Mouse (Mus musculus) natural killer cell, adult 2 months (primary cell): ENCODE measurements around the gene Rhebl1.
A peak's percentile ranks its signal among the peaks of the same experiment; 100 is the strongest.

ENCODE experiments used
- DNase-seq, 2 experiments: peaks; one replicate each; pipeline ENCODE4 v3.0.0; 2022; ENCODE audit warnings: low spot score in 2 of 2

Gene Rhebl1

DNA sequence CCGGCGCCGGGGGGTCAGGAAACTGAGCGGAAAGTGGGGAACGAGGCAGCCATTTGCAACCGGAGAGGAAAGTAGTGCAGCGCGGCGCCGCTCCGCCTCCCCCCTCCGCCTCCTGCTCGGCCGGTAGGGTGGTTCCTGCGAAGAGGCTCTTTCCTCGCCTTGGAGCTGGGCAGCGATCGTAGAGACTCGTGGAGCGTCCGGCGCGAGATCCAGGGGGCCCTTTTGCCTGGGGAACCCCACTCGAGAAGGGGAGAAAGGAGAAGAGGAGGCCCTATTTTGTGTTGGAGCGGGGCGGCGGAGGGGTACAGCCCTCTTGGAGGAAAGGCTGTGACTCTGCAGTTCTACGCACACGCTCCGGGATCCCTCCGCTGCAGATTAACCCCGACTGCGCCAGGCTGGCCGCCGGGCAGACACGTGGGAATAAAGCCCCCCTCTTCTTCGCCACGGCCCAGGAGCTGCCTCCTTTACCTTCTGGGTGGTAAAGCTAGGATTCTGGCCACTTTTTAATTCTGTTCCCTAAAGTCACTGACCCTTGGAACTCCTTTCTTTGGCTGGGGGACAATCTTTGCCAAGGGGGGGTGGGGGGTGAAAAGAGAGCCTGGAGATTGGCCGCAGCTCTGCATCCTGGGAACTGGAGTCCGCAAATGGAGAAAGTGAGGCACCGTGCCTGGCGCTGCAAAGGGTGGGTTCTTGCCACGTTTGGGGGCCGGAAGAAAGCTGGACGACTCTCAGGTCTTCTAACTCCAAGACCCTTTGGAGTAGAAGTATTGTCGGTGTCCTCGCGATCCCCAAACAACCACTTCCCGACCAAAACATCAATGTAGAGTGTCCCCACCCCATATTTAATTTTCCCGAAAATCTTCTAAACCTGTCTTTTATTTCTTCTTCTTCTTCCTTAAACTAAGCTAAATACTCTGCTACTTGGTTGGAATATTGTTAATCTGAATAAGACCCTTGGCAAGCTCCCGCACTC lies 22.1 kb downstream of the Rhebl1 start:
- DNase-seq, result peak; percentile 87 to 91

DNA sequence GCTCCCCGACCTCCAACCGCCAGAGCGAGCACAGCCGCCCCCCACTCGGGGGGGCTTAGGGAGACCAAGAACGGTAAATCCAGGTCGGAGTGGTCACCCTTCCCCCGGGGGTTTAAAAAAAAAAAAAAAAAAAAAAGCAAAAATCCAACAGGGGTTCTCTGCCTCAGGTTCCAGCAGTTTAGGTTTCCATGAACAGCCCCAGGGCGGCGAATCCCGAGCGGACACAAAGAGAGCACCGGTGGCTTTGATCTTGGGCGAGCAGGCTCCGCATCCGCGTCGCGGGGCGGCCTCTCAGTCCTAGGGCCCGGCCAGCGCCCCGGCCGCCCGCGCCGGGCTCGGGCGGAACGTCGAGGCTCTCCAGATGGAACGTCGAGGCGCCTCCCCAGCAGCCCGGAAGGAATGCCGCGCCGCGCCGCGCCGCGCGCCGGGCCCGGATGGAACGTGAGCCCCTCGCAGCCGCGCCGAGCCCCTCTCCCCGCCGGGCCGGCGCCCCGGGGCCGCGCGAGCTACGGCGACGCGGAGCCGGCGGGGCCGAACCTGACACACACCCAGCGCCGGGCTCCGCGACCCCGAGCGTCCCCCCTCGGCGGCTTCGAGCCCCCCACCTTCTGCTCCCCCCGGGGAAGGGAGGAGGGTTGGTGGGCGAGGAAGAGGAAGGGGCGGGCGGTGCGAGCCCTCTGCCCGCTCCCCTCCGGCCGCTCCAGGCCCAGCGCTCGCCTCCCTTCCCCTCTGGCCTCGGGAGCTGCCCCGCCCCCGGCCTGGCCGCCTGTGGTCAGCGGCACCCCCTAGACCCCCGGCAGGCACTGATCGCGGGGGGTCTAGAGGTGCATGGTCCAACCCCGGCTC lies 23.0 kb downstream of the Rhebl1 start, which contains the start of gene Kmt2d:
Gene Kmt2d (minus strand): TSS at position 135 of the 846 bp plus-strand sequence.
- no peak for DNase-seq

DNA sequence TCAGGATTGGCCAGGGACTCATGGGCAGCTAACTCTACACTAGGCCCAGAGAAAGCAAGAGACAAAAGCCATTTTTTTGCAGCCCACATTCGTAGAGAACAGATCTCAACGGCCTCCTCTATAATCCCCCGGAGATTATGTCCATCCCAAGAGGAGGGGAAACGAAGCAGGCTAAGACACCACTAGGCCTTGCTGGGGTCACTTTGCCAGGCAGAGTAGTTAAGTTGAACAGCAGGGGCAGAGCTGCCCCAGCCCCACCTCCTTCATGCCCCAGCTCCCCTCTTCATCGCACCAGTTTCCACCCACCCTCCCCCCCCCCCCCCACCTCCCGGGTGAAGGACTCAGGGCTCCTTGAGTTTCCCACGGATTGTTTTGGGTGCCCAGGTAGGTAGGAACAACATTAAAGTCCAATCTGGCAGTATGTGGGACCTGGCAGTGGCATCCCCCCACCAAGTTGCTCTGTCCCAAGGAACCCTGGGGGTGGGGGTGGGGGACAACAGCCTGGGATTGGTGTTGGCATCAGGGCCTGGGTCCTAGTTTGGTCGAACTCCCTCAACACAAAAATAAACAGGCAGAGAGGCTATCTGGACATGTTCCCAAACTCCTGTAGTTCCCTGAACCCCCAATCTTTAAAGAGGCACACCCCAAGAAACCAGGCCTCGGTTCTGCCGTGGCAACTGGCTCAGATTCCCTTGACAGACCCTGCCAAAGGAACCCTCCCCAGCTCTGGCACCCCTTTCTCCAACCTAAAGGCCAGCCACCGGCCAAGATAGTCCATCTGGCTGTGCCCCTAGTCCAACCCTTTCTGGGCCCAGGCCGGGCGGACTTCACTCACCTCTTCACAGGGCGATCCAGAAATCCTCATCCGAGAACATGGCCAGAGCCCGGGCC lies 23.9 kb downstream of the Rhebl1 start:
- DNase-seq, result no peak

DNA sequence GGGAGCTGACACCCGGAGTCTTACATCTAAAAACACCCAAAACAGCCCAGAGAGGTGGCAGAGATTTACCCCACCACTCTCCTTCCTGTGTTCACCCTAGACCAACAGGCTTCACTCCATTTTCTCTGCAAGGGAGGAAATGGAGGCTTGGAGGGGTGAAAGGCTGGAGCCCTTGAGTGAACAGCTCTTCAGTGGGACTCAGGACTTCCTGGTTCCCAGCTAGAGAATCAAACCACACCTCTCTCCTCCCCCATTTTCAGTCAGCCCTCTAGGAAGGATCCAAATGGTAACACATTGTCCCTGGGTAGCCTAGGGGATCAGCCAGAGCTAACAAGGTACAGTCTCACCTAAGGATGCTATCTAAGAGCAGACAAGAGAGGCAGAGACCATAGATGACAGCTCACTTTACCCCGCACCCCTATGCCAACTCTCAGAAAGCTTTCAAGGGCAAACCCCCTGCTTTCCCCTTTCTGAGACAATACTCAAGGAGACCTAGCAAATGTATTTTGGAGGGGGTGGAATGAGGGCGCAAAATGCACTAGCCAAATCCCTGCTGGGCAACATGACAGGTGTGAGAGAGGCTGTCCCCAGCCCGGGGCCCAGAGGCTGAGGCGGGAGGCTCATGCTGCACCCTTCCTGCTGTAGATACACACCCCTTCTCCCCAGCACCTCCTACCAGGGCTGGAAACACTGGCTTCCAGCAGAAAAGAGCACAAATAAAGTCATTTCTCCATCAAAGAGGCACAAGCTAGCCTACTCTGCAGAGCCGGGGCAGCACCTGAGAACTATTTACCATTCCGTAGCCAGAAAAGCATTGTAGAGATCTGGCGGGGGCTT lies 24.8 kb downstream of the Rhebl1 start:
- no peak for DNase-seq

DNA sequence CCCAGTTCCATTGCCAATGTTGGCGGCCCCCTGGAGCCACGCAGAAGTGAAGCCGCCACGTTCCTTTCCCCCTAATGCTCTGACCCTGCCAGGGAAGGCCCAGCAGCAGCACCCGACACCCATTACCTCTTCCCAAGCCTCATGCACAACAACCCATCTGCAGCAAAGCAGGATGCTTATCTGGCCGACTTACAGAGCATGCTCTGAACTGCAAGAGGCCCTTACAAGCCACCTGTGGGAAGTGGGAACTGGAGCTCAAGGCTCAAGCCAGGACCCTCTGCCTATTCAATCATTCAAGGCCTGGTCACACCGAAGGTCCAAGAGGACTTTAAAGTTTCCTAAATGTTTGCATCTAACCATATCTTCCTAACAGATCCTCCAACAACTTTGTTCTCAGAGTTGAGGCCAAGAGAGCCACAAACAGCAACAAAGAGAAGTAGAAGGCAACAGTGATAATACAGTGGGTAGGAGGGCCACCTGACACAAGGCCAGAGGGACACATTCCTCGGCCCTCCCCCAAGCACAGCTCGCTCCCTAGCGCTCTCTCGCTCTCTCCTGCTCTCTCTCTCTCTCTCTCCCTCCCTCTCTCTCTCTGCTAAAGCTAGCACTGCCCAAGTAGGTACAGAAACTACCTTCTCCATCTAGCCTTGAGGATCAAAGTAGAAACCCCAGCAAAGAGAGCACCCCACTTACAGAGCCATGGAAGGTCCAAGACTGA lies 25.8 kb downstream of the Rhebl1 start:
- no peak for DNase-seq

GRCm38 (mm10) chr15:98867321-98867720 lies 27.0 kb downstream of the Rhebl1 start:
- DNase-seq, result peak; percentile 52 to 69

DNA sequence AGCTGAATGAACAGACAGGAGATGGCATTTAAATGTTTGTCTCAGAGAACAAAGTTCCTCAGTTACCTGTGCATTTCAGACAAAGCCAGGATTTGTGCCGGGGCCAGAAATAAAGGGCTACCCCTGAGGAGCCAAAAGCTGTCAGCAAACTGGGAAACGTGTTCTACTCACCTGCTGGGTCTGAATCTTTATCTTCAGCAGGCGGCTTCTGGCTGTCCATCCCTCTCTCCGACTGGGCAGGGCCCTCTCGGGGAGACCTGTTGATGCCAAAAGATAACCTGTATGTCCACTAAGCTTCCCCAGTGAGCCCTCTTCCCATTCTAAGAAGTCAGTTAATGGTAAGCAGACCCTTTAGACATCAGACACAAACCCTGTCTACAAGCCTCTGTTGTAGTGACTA lies 27.8 kb downstream of the Rhebl1 start:
- no peak for DNase-seq

DNA sequence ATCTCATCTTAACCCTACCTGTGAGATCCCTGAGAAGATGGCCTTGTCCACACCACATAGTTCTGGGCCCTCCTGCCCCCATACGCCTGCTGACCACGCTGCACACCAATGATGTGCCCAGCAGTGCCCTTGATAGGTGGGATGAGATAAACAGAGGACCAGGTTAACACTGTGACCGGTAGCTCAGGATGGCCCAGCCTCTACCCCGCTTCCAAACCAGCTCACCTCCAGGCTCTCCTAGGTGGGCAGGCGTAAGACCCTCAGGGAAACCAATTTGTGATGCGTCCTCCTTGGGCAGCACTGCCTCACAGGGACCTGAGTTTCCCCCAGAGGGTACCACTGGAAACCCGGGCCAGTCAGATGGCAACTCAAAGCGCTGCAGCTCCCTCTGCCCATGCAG lies 28.6 kb downstream of the Rhebl1 start:
- no peak for DNase-seq

DNA sequence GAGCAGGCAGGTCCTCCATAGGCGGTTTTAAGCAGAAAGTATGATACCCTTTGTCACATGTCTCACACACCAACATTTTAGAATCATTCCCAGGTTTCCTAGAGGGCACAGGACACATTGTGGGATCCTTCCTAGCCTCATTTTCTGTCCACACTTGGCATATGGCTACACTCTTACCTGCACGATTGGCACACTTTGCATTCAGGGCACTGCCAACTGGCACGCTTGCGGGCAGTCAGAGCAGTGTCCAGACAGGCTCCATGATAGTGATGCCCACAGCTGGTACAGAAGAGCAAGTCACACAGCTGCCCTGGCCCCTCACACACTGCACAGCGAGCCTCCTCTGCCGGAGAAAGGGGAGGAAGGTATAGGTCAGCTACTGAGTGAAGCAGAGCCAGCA lies 29.4 kb downstream of the Rhebl1 start:
- no peak for DNase-seq

- no peak for DNase-seq
Measured at GRCm38 (mm10) chr15:98863451-98863958, 30.8 kb downstream of the Rhebl1 start.

GRCm38 (mm10) chr15:98861701-98862410 lies 32.5 kb downstream of the Rhebl1 start:
- DNase-seq, result no peak

DNA sequence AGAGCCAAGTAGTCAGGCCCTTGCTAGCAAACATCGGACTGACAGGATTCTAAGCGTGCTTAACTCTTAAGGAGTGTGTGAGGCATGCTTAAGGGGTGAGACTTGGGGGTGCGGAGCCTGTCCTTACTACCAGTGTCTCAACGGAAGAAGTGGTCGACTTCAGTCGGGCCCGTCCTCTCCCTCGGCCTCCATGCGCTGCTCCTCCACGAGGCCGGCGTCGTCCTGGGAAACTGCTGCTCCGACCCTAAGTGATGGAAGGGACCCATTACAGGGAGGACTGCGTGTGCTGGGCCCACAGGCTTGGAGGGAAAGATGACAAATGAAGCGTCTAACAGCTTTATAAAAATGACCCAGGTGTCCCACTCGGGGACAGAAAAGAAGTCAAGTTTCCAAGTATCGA lies 33.4 kb downstream of the Rhebl1 start:
- DNase-seq, result no peak

GRCm38 (mm10) chr15:98859319-98860043 lies 34.9 kb downstream of the Rhebl1 start:
- DNase-seq, result no peak

DNA sequence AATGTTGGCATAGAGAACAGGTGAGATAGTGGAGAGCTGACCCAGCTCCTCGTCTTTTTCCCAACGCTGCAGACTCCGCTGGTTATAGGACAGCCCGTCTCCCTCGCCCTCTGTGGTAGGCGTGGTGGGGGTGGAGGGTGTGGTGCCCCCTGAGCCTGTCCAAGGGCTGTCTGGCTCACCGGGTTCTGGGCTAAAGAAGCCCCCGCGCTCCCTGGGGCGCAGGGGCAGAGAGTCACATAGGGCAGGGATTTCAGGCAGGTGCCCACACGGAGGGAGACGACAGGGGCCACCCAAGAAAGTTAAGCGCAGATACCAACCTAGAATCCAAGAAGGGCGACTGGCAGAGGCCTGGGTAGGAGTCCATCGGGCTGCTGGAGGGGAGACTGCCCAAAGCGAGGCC lies 40.1 kb downstream of the Rhebl1 start:
- DNase-seq, result no peak

GRCm38 (mm10) chr15:98853161-98853937 lies 41.0 kb downstream of the Rhebl1 start:
- no peak for DNase-seq

- DNase-seq, result no peak
Measured at GRCm38 (mm10) chr15:98852733-98853132, 41.6 kb downstream of the Rhebl1 start.

DNA sequence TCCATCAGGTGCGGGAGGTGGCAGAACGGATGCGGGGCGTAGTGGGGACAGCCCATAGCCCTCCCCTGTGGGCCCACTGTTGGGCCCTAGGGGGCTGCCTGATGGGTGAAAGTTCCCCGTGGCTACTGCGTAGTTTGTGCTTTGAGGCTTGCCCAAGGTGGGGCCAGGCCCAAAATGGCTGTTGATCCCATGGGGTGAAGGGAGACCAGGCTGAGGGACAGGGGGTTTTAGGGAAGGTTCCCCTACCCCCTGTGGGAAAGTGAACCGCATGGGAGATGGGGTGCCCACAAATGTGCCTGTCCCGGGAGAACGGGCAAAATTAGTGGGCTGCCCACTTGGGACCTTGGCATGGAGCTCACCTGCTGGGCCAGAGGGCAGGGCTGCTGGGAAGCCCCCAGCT lies 42.3 kb downstream of the Rhebl1 start:
- no peak for DNase-seq
